Mouse (Mus musculus): ENCODE results near the gene Lsm2. TPM values are rescaled to one million over a fixed set of nuclear protein-coding genes. Genes with fewer than 3 reads are reported as not detected.

Lsm2 gene
- total RNA-seq, 2 experiments from 2014 or later, result 25.4 to 27.2 TPM

Other genes starting within 250 kb of the Lsm2 start
- gene C4b, start 238.0 kb upstream of the Lsm2 start, total RNA-seq (2021), result 1 to 10 TPM; 6.7 to 7.4 TPM
- gene Cyp21a1, start 177.3 kb upstream of the Lsm2 start, total RNA-seq (2021), result not detected
- gene Stk19, start 144.9 kb upstream of the Lsm2 start, total RNA-seq (2021), result 10 to 100 TPM; 57.4 to 69.4 TPM
- 10 to 100 TPM; 31.2 to 33.1 TPM for gene Dxo, start 144.8 kb upstream of the Lsm2 start, total RNA-seq (2021)
- gene Skiv2l, start 131.7 kb upstream of the Lsm2 start, total RNA-seq (2021), result 10 to 100 TPM; 66.7 to 78.0 TPM
- gene Nelfe, start 131.5 kb upstream of the Lsm2 start, total RNA-seq (2021), result 10 to 100 TPM; 28.1 to 28.4 TPM
- gene Cfb, start 119.3 kb upstream of the Lsm2 start, total RNA-seq (2021), result under 1 TPM; 0.51 to 0.62 TPM
- gene Zbtb12, start 102.4 kb upstream of the Lsm2 start, total RNA-seq (2021), result 1 to 10 TPM; 6.3 to 6.8 TPM
- not detected for gene Gm20547, start 99.8 kb upstream of the Lsm2 start, total RNA-seq (2021)
- 1 to 10 TPM; 2.1 to 2.9 TPM for gene C2, start 83.6 kb upstream of the Lsm2 start, total RNA-seq (2021)
- 100 to 1,000 TPM; 174 to 181 TPM for gene Ehmt2, start 83.4 kb upstream of the Lsm2 start, total RNA-seq (2021)
- under 1 TPM; 0.14 to 0.30 TPM for gene Slc44a4, start 67.4 kb upstream of the Lsm2 start, total RNA-seq (2021)
- gene Neu1, start 50.6 kb upstream of the Lsm2 start, total RNA-seq (2021), result 10 to 100 TPM; 23.8 to 27.3 TPM
- gene Hspa1b, start 22.6 kb upstream of the Lsm2 start, total RNA-seq (2021), result 1 to 10 TPM; 1.2 to 2.0 TPM
- gene Gm20481, start 11.9 kb upstream of the Lsm2 start, total RNA-seq (2021), result not detected
- 1 to 10 TPM; 3.0 to 5.4 TPM for gene Hspa1a, start 9.7 kb upstream of the Lsm2 start, total RNA-seq (2021)
- gene Hspa1l, start 9.2 kb upstream of the Lsm2 start, total RNA-seq (2021), result under 1 TPM in 1 of 2 experiments, not detected in 1; 0.20 TPM
- gene Vars, start 19.1 kb downstream of the Lsm2 start, total RNA-seq (2021), result 10 to 100 TPM; 55.1 to 56.7 TPM
- under 1 TPM; 0.18 to 0.19 TPM for gene Vwa7, start 34.7 kb downstream of the Lsm2 start, total RNA-seq (2021)
- gene Sapcd1, start 46.2 kb downstream of the Lsm2 start, total RNA-seq (2021), result 1 to 10 TPM in 1 of 2 experiments, under 1 TPM in 1; 0.83 to 1.0 TPM
- gene Msh5, start 64.9 kb downstream of the Lsm2 start, total RNA-seq (2021), result under 1 TPM; 0.81 to 0.97 TPM
- gene Clic1, start 68.1 kb downstream of the Lsm2 start, total RNA-seq (2021), result 10 to 100 TPM; 14.3 to 15.8 TPM
- gene Ddah2, start 77.2 kb downstream of the Lsm2 start, total RNA-seq (2021), result 10 to 100 TPM; 26.3 to 31.1 TPM
- gene Ly6g6c, start 83.5 kb downstream of the Lsm2 start, total RNA-seq (2021), result not detected
- not detected for gene Mpig6b, start 84.3 kb downstream of the Lsm2 start, total RNA-seq (2021)
- 1 to 10 TPM; 1.6 to 2.3 TPM for gene Ly6g6e, start 95.0 kb downstream of the Lsm2 start, total RNA-seq (2021)
- 1 to 10 TPM in 1 of 2 experiments, not detected in 1; 1.1 TPM for gene Ly6g6d, start 96.2 kb downstream of the Lsm2 start, total RNA-seq (2021)
- not detected for gene Ly6g6f, start 103.7 kb downstream of the Lsm2 start, total RNA-seq (2021)
- 10 to 100 TPM; 84.4 to 91.5 TPM for gene Abhd16a, start 107.4 kb downstream of the Lsm2 start, total RNA-seq (2021)
- not detected for gene Ly6g5c, start 126.4 kb downstream of the Lsm2 start, total RNA-seq (2021)
- under 1 TPM; 0.58 to 0.81 TPM for gene Ly6g5b, start 133.6 kb downstream of the Lsm2 start, total RNA-seq (2021)
- gene Gpank1, start 139.6 kb downstream of the Lsm2 start, total RNA-seq (2021), result 10 to 100 TPM; 13.2 to 17.7 TPM
- 100 to 1,000 TPM; 196 to 210 TPM for gene Csnk2b, start 140.2 kb downstream of the Lsm2 start, total RNA-seq (2021)
- 10 to 100 TPM; 23.8 to 24.6 TPM for gene D17H6S53E, start 144.5 kb downstream of the Lsm2 start, total RNA-seq (2021)
- under 1 TPM in 1 of 2 experiments, not detected in 1; 0.34 TPM for gene Apom, start 150.2 kb downstream of the Lsm2 start, total RNA-seq (2021)
- 100 to 1,000 TPM; 297 to 299 TPM for gene Bag6, start 153.3 kb downstream of the Lsm2 start, total RNA-seq (2021)
- gene Prrc2a, start 183.0 kb downstream of the Lsm2 start, total RNA-seq (2021), result 100 to 1,000 TPM; 261 to 270 TPM
- gene Aif1, start 194.2 kb downstream of the Lsm2 start, total RNA-seq (2021), result 10 to 100 TPM in 1 of 2 experiments, 1 to 10 TPM in 1; 8.0 to 12.5 TPM
- 10 to 100 TPM; 13.7 to 14.9 TPM for gene Lst1, start 206.6 kb downstream of the Lsm2 start, total RNA-seq (2021)
- gene Ltb, start 212.6 kb downstream of the Lsm2 start, total RNA-seq (2021), result 1 to 10 TPM in 1 of 2 experiments, under 1 TPM in 1; 0.77 to 1.4 TPM
- under 1 TPM in 1 of 2 experiments, not detected in 1; 0.19 TPM for gene Tnf, start 220.1 kb downstream of the Lsm2 start, total RNA-seq (2021)
- gene Lta, start 223.5 kb downstream of the Lsm2 start, total RNA-seq (2021), result 1 to 10 TPM in 1 of 2 experiments, under 1 TPM in 1; 0.51 to 1.1 TPM
- not detected for gene Gm16181, start 239.0 kb downstream of the Lsm2 start, total RNA-seq (2021)